Mouse (Mus musculus) CH12.LX (cell line): ENCODE data around the gene Mink1.

ENCODE experiments used
- BHLHE40 ChIP-seq: IDR thresholded peaks from 2 replicates; pipeline ENCODE4 v1.6.1; 2011; ENCODE audit warnings: mild to moderate bottlenecking, low read depth, low read length, improper control_type of control experiment
- CHD2 ChIP-seq: IDR thresholded peaks from 2 replicates; pipeline ENCODE4 v1.6.1; 2011; ENCODE audit warnings: low read length, improper control_type of control experiment
- CTCF ChIP-seq, 2 experiments: IDR thresholded peaks in 1 of 2; conservative IDR thresholded peaks in 1 of 2; 2 replicates each; pipeline ENCODE4 v1.5.1; 2011 to 2012; ENCODE audit warnings: low read depth in 2 of 2, low read length in 2 of 2, improper control_type of control experiment in 1 of 2, inconsistent platforms in 1 of 2, mild to moderate bottlenecking in 1 of 2, moderate library complexity in 1 of 2
- ELF1 ChIP-seq: IDR thresholded peaks from 2 replicates; pipeline ENCODE4 v1.6.1; 2014; ENCODE audit warnings: low read depth, mild to moderate bottlenecking, inconsistent platforms, low read length, improper control_type of control experiment
- MAFK ChIP-seq: IDR thresholded peaks from 2 replicates; pipeline ENCODE4 v1.6.1; 2011; ENCODE audit warnings: low read length, improper control_type of control experiment; ENCODE audit not compliant: insufficient replicate concordance
- MEF2A ChIP-seq: IDR thresholded peaks from 2 replicates; pipeline ENCODE4 v1.6.1; 2014; ENCODE audit warnings: low read depth, mild to moderate bottlenecking, inconsistent platforms, low read length, improper control_type of control experiment, borderline replicate concordance
- POLR2A ChIP-seq: IDR thresholded peaks from 2 replicates; pipeline ENCODE4 v1.6.1; 2011; ENCODE audit warnings: low read depth, mild to moderate bottlenecking, improper control_type of control experiment, low read length
- RAD21 ChIP-seq: IDR thresholded peaks from 2 replicates; pipeline ENCODE4 v1.6.1; 2011; ENCODE audit warnings: low read depth, mild to moderate bottlenecking, low read length, improper control_type of control experiment, moderate library complexity
- TCF12 ChIP-seq: IDR thresholded peaks from 2 replicates; pipeline ENCODE4 v1.6.1; 2014; ENCODE audit warnings: low read depth, mild to moderate bottlenecking, inconsistent platforms, low read length, improper control_type of control experiment
- USF1 ChIP-seq: IDR thresholded peaks from 2 replicates; pipeline ENCODE4 v1.6.1; 2014; ENCODE audit warnings: low read depth, mild to moderate bottlenecking, inconsistent platforms, low read length, improper control_type of control experiment
- ZKSCAN1 ChIP-seq: IDR thresholded peaks from 2 replicates; pipeline ENCODE4 v1.6.1; 2012; ENCODE audit warnings: low read depth, inconsistent platforms, low read length, improper control_type of control experiment, borderline replicate concordance

GRCm38 (mm10) chr11:70520178-70520769, 42.4 kb upstream of the Mink1 start:
- no peak for TF ChIP-seq MAFK
- no peak for TF ChIP-seq RAD21
- TF ChIP-seq POLR2A, result no peak
- no peak for TF ChIP-seq CTCF (conservative IDR thresholded peaks at IDR 0.05 in 1 of 2, IDR thresholded peaks at IDR 0.05 in 1 of 2; ENCODE audit: low read depth in 2 of 2, low read length in 2 of 2)
- TF ChIP-seq MEF2A, result no peak
- no peak for TF ChIP-seq BHLHE40
- TF ChIP-seq USF1, result no peak
- no peak for TF ChIP-seq ZKSCAN1
- no peak for TF ChIP-seq TCF12
- TF ChIP-seq CHD2, result no peak
- TF ChIP-seq ELF1, result no peak
